Mouse (Mus musculus) heart, adult 8-10 months (tissue): ENCODE data around the gene Apoa1. TPM values are rescaled to one million over a fixed set of nuclear protein-coding genes. Genes with fewer than 3 reads are reported as not detected.

ENCODE experiments used
- DNase-seq: peaks from one replicate; pipeline ENCODE4 v3.0.0; 2022; ENCODE audit warnings: low spot score
- total RNA-seq, 4 experiments: library from RNA; stranded (reverse); gene quantifications; 2 replicates each; pipeline ENCODE4 v1.2.4; 2022

The Apoa1 gene
- total RNA-seq, result not detected

- DNase-seq, result no peak
Measured at GRCm38 (mm10) chr9:46228491-46228890, at the start of gene Apoa1. Apoa1 (plus strand) TSS chr9:46228580.

- no peak for DNase-seq
Measured at GRCm38 (mm10) chr9:46178595-46178994, 49.8 kb upstream of the Apoa1 start.

- DNase-seq, result no peak
Measured at GRCm38 (mm10) chr9:46181297-46181696, 47.1 kb upstream of the Apoa1 start.

- no peak for DNase-seq
Measured at GRCm38 (mm10) chr9:46184542-46184941, 43.8 kb upstream of the Apoa1 start.

- peak; percentile 50 for DNase-seq
Measured at GRCm38 (mm10) chr9:46185191-46185590, 43.2 kb upstream of the Apoa1 start.

- no peak for DNase-seq
Measured at GRCm38 (mm10) chr9:46186387-46186786, 42.0 kb upstream of the Apoa1 start.

- DNase-seq, result no peak
Measured at GRCm38 (mm10) chr9:46188370-46188769, 40.0 kb upstream of the Apoa1 start.

- no peak for DNase-seq
Measured at GRCm38 (mm10) chr9:46188956-46189355, 39.4 kb upstream of the Apoa1 start.

- DNase-seq, result no peak
Measured at GRCm38 (mm10) chr9:46189381-46189780, 39.0 kb upstream of the Apoa1 start.

GRCm38 (mm10) chr9:46191234-46191633 is 37.1 kb upstream of the Apoa1 start:
- peak; percentile 18 for DNase-seq

GRCm38 (mm10) chr9:46191644-46192043 is 36.7 kb upstream of the Apoa1 start:
- DNase-seq, result peak; percentile 53

- DNase-seq, result no peak
Measured at GRCm38 (mm10) chr9:46192642-46193041, 35.7 kb upstream of the Apoa1 start.

GRCm38 (mm10) chr9:46194809-46195208 is 33.6 kb upstream of the Apoa1 start:
- DNase-seq, result no peak

- DNase-seq, result peak; percentile 82
Measured at GRCm38 (mm10) chr9:46196699-46197169, 31.6 kb upstream of the Apoa1 start.

- DNase-seq, result peak; percentile 38
Measured at GRCm38 (mm10) chr9:46198461-46198860, 29.9 kb upstream of the Apoa1 start.

GRCm38 (mm10) chr9:46198936-46199335 is 29.4 kb upstream of the Apoa1 start:
- DNase-seq, result no peak

GRCm38 (mm10) chr9:46199609-46200008 is 28.8 kb upstream of the Apoa1 start:
- peak; percentile 16 for DNase-seq

- DNase-seq, result no peak
Measured at GRCm38 (mm10) chr9:46206834-46207500, 21.4 kb upstream of the Apoa1 start.

- no peak for DNase-seq
Measured at GRCm38 (mm10) chr9:46207501-46207869, 20.9 kb upstream of the Apoa1 start.

- DNase-seq, result no peak
Measured at GRCm38 (mm10) chr9:46208401-46208974, 19.9 kb upstream of the Apoa1 start.

- no peak for DNase-seq
Measured at GRCm38 (mm10) chr9:46210473-46210872, 17.9 kb upstream of the Apoa1 start.

GRCm38 (mm10) chr9:46214276-46214675 is 14.1 kb upstream of the Apoa1 start:
- no peak for DNase-seq

- peak; percentile 20 for DNase-seq
Measured at GRCm38 (mm10) chr9:46214946-46215337, 13.4 kb upstream of the Apoa1 start.
